Comparison of ENCODE assay signal across 9 mouse cellular contexts in genomic region chr4:129785178-129785577, GRCm38 (mm10). TPM values are rescaled to one million over a fixed set of nuclear protein-coding genes. Genes with fewer than 3 reads are reported as not detected.
DNase-seq lines count a peak whose midpoint lies in the region; ATAC-seq lines count a peak whose summit lies in the region.
"Had no signal": no experiment of that assay in that cellular context is flagged by ENCODE, and none has a peak within 500 bp of the region (broad histone marks: within the 10 kb centered on the region; RNA-seq: fewer than 3 reads in every experiment).

No protein-coding gene starts in this region.

- WGBS in kidney, embryonic 14.5 days, result 4% methylated on average over 4 of the region's 4 CpGs
- 3% methylated on average over 4 of the region's 4 CpGs for WGBS in limb, embryonic 13.5 days

- no peak overlapping the region for H3K4me2 ChIP-seq in kidney, embryonic 14.5 days (replicated peaks; ENCODE audit: low read depth, low read length)
- H3K4me2 ChIP-seq in limb, embryonic 13.5 days (replicated peaks), result no peak overlapping the region
- H3K4me2 ChIP-seq: limb, embryonic 12.5 days had no signal

- H3K36me3 ChIP-seq in kidney, embryonic 14.5 days (ENCODE audit: control insufficient read depth, insufficient read depth, low read length), result no peaks in the 10 kb centered on the region
- H3K36me3 ChIP-seq in limb, embryonic 13.5 days, result no peaks in the 10 kb centered on the region
- H3K36me3 ChIP-seq: limb, embryonic 12.5 days had no signal

- no peak overlapping the region for H3K27ac ChIP-seq in kidney, embryonic 14.5 days (ENCODE audit: low read depth, low read length)
- H3K27ac ChIP-seq in limb, embryonic 13.5 days, result no peak overlapping the region
- H3K27ac ChIP-seq: limb, embryonic 12.5 days had no signal

- no peaks in the 10 kb centered on the region for H3K9me3 ChIP-seq in kidney, embryonic 14.5 days (ENCODE audit: control insufficient read depth, low read length)
- H3K9me3 ChIP-seq in limb, embryonic 13.5 days, result no peaks in the 10 kb centered on the region

- H3K9ac ChIP-seq in kidney, embryonic 14.5 days (ENCODE audit: low read depth, low read length), result no peak overlapping the region
- no peak overlapping the region for H3K9ac ChIP-seq in limb, embryonic 13.5 days
- H3K9ac ChIP-seq: limb, embryonic 12.5 days had no signal

- no peaks in the 10 kb centered on the region for H3K27me3 ChIP-seq in kidney, embryonic 14.5 days (ENCODE audit: control insufficient read depth, insufficient read depth, low read length)
- no peaks in the 10 kb centered on the region for H3K27me3 ChIP-seq in limb, embryonic 13.5 days
- H3K27me3 ChIP-seq: limb, embryonic 12.5 days had no signal

- no peak overlapping the region for H3K4me3 ChIP-seq in kidney, embryonic 14.5 days (ENCODE audit: low read length)
- no peak overlapping the region for H3K4me3 ChIP-seq in limb, embryonic 13.5 days
- H3K4me3 ChIP-seq: limb, embryonic 12.5 days had no signal

- peak; percentile 86 for DNase-seq in CD4-positive helper T cell, adult 2 months (ENCODE audit: low read depth, low spot score)
- peak; percentile 90 for DNase-seq in ES-CJ7 (ENCODE audit: low read depth, low spot score)
- peak; percentile 74 for DNase-seq in c-Kit-positive CD71-positive TER-119-negative erythroid progenitor cells, embryonic 14.5 days (ENCODE audit: low read depth)
- DNase-seq in frontal cortex, adult 2 months (ENCODE audit: extremely low spot score in 1 of 2, low spot score in 1 of 2), result peak; percentile 52 to 95
- peak; percentile 66 for DNase-seq in ovary, postnatal 14 days (ENCODE audit: low spot score)
- peak; percentile 60 to 65 for DNase-seq in urinary bladder, postnatal 36 days (ENCODE audit: low spot score in 2 of 2)

- ATAC-seq in kidney, embryonic 14.5 days (ENCODE audit: low FRiP score, low TSS enrichment), result 0 out of 2 replicates have a peak, but pooled peaks have one; percentile 13
- ATAC-seq in limb, embryonic 13.5 days (ENCODE audit: low FRiP score, low read depth), result peak; percentile 48; the same call in 1 of the 2 replicates

- no peaks in the 10 kb centered on the region; the same call in 1 of the 2 replicates for H3K4me1 ChIP-seq in kidney, embryonic 14.5 days (ENCODE audit: control insufficient read depth, insufficient read depth, low read length)
- peaks cover 26% of the 10 kb centered on the region for H3K4me1 ChIP-seq in limb, embryonic 13.5 days

RNA-seq across cellular contexts. Expression of gene Ptp4a2, which starts 25.8 kb away (rescaled TPM):
- polyA plus RNA-seq in frontal cortex, adult 2 months (2012; rRNA removed), result 77.1 and 82.1 TPM in 2 replicates
- polyA plus RNA-seq in kidney, embryonic 14.5 days (2014; fragmentation: Nextera tagmentation; extraction: Ambion mirVana), result 253 and 276 TPM in 2 replicates
- 370 and 392 TPM in 2 replicates for polyA plus RNA-seq in limb, embryonic 13.5 days (2015; fragmentation: Nextera tagmentation; extraction: Ambion mirVana)

RNA-seq across cellular contexts. Expression of gene Khdrbs1, which starts 43.1 kb away (rescaled TPM):
- 52.0 and 53.0 TPM in 2 replicates for polyA plus RNA-seq in frontal cortex, adult 2 months (2012; rRNA removed)
- polyA plus RNA-seq in kidney, embryonic 14.5 days (2014; fragmentation: Nextera tagmentation; extraction: Ambion mirVana), result 100 and 131 TPM in 2 replicates
- 145 and 149 TPM in 2 replicates for polyA plus RNA-seq in limb, embryonic 13.5 days (2015; fragmentation: Nextera tagmentation; extraction: Ambion mirVana)
